Mouse (Mus musculus): ENCODE results near the gene Hoxc11. TPM values are rescaled to one million over a fixed set of nuclear protein-coding genes. Genes with fewer than 3 reads are reported as not detected.

Gene Hoxc11
- not detected for total RNA-seq (2023)

DNA sequence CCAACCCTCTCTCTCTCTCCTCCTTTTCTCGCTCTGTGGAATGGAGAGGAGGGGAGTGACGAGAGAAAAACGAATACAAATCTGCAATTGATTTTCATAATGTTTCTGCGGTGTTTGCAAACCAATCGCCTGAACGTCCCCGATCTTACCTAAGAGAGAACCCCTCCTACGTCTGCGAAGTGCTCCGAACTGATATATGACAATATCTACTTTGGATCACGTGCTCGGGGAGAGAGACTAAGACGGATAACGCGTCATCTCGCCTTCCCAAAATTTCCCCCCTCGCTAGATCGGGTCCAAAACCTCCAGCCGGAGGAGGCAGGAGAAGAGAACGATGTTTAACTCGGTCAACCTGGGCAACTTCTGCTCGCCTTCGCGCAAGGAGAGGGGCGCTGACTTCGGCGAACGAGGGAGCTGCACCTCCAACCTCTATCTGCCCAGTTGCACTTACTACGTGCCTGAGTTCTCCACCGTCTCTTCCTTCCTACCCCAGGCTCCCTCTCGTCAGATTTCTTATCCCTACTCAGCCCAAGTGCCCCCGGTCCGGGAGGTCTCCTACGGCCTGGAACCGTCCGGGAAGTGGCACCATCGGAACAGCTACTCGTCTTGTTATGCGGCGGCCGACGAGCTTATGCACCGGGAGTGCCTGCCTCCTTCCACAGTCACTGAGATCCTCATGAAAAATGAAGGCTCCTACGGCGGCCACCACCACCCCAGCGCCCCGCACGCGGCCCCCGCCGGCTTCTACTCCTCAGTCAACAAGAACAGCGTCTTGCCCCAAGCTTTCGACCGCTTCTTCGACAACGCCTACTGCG is at the start of gene Hoxc11:
Gene Hoxc11, plus strand, starts transcription at position 236 of the 815 bp plus-strand sequence.

GRCm38 (mm10) chr15:102921053-102922011 is 32.9 kb upstream of the Hoxc11 start, which contains the start of gene Hoxc13:
Hoxc13 (plus strand) TSS chr15:102921103.

DNA sequence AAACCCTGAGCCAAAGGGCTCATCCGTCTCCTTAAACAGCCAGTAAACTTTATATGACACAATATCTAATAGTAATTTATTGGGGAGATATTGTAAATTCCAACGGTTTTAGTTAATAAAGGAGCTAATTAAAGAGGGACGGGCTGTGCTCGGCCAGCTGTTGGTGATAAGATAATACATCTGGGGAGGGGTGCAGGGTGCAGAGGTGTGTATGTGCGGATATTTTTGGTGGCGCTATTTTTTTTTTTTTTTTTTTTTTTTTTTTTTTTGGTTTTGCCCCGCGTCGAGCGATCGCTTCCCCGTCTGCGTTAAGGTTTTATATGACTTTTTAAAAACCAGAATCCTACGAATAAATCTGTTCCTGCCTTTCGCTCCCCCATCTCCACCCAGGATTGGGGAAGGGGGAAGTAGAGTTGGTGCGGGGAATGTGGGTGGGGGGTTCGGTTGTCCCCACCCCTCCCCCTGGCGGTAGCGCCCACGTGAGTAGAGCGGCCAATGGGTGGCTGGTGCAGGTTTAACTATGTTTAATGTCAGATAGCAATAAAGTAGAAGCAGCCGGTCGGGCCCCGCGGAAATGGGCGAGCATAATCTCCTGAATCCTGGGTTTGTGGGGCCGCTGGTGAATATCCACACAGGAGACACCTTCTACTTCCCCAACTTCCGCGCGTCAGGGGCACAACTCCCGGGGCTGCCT is 17.8 kb upstream of the Hoxc11 start, which contains the start of gene Hoxc12:
Gene Hoxc12, plus strand, starts transcription at position 479 of the 694 bp plus-strand sequence.

DNA sequence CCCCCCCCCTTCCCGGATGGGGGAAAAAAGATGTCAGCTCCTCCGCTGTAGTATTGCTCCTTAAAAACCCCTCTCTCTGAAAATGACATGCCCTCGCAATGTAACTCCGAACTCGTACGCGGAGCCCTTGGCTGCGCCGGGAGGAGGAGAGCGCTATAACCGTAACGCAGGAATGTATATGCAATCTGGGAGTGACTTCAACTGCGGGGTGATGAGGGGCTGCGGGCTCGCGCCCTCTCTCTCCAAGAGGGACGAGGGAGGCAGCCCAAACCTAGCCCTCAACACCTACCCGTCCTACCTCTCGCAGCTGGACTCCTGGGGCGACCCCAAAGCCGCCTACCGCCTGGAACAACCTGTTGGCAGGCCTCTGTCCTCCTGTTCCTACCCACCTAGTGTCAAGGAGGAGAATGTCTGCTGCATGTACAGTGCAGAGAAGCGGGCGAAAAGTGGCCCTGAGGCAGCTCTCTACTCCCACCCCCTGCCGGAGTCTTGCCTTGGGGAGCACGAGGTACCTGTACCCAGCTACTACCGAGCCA is 12.6 kb downstream of the Hoxc11 start, which contains the start of gene Hoxc10:
Gene Hoxc10, plus strand, starts transcription at position 21 of the 536 bp plus-strand sequence.

GRCm38 (mm10) chr15:102967312-102967510 is 13.0 kb downstream of the Hoxc11 start, which contains the start of gene Hoxc5:
Hoxc5 (plus strand) TSS chr15:102967443.

DNA sequence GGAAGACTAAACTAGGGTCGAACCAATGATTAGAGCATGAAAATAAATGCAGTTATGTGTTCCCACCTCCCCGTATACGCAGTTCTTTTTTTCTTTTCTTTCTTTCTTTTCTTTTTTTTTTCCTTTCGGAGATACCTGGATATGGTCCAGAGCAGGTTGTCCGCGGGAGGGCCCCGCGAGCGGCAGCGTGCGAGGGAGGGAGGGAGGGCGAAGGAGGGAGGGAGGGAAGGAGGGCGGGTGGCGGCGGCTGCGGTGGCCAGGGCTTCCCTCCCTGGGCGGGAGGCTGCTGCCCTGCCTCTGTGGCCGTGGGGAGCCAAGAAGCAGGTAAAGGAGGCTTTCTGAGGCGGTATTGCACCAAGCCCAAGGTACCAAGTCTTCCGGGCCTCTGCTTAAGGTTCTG is 21.9 kb downstream of the Hoxc11 start, which contains the start of gene Hoxc9:
Gene Hoxc9, plus strand, starts transcription at position 269 of the 400 bp plus-strand sequence.

DNA sequence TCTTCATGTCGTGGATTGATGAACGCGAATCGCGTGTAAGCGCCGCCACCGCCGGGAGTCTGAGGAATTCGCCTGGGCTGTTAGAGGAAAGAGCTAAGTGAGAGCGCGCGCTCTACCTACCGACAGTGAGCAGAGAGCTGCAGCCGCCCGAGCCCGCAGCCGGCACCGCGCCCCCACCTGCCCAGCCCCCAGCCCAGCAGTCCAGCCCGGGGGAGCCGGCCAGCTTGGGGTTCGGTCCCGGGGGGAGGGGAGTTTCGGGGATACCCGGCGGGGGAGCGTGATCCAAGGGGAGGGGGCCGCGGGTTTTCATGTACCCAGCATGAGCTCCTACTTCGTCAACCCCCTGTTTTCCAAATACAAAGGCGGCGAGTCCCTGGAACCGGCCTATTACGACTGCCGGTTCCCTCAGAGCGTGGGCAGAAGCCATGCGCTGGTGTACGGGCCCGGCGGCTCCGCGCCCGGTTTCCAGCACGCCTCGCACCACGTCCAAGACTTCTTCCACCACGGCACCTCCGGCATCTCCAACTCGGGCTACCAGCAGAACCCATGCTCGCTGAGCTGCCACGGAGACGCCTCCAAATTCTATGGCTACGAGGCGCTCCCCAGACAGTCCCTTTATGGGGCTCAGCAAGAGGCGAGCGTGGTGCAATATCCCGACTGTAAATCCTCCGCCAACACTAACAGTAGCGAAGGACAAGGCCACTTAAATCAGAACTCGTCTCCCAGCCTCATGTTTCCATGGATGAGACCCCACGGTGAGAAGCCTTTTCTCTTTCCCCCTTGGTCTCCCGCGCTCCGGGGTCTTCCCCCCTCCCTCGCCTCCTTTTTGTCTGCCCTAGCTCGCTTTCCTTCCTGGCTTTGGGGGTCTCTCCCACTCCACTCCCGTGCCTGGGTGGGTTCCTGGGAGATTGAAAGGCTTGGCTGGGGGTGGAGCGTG is 36.5 kb downstream of the Hoxc11 start, which contains the start of gene Hoxc8:
Gene Hoxc8, plus strand, starts transcription at position 147 of the 937 bp plus-strand sequence.

DNA sequence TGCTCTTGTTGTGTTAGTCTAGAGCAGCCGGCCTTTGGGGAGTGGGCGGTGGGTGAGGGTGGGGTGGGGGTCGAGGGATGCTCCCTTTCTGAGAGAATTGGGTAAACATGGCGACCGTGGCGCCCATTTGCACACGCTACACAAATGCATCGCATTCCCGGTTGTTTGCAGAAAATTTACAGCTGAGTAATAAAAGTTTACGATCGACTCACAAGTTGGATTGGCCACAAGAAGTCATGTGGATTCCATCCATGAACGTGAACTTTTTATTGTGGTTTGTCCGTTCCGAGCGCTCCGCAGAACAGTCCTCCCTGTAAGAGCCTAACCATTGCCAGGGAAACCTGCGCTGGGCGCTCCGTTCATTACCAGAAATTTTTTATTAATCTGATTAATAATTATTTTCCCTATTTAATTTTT is 43.7 kb downstream of the Hoxc11 start, which contains the start of gene Hoxc6:
Gene Hoxc6, plus strand, starts transcription at position 319 of the 417 bp plus-strand sequence.

Other genes with a start within 250 kb of the Hoxc11 start
- 10 to 100 TPM; 46.0 to 49.3 TPM for gene Calcoco1, start 232.2 kb upstream of the Hoxc11 start, total RNA-seq (2023)
- gene Hoxc13, start 33.3 kb upstream of the Hoxc11 start, total RNA-seq (2023), result not detected
- not detected for gene Hoxc12, start 17.7 kb upstream of the Hoxc11 start, total RNA-seq (2023)
- not detected for gene Hoxc10, start 12.4 kb downstream of the Hoxc11 start, total RNA-seq (2023)
- gene Hoxc5, start 13.0 kb downstream of the Hoxc11 start, total RNA-seq (2023), result not detected
- not detected for gene Hoxc9, start 22.0 kb downstream of the Hoxc11 start, total RNA-seq (2023)
- gene Hoxc8, start 36.2 kb downstream of the Hoxc11 start, total RNA-seq (2023), result not detected
- not detected for gene Hoxc6, start 43.8 kb downstream of the Hoxc11 start, total RNA-seq (2023)
- gene Hoxc4, start 64.5 kb downstream of the Hoxc11 start, total RNA-seq (2023), result not detected
- gene Smug1, start 212.7 kb downstream of the Hoxc11 start, total RNA-seq (2023), result 10 to 100 TPM in 1 of 2 experiments, 1 to 10 TPM in 1; 8.2 to 11.7 TPM

Data from T-cell, adult 66 days (primary cell).